11 mouse cellular contexts compared by ENCODE assay signal in genomic region chr6:138054166-138054565, GRCm38 (mm10). TPM values are rescaled to one million over a fixed set of nuclear protein-coding genes. Genes with fewer than 3 reads are reported as not detected.
DNase-seq lines count a peak whose midpoint lies in the region; ATAC-seq and TF ChIP-seq lines count a peak whose summit lies in the region.
"Had no signal": no experiment of that assay in that cellular context is flagged by ENCODE, and none has a peak within 500 bp of the region (broad histone marks: within the 10 kb centered on the region; RNA-seq: fewer than 3 reads in every experiment).

No protein-coding gene starts in this region.

- H3K79me2 ChIP-seq in liver, adult 2 months (ENCODE audit: control insufficient read depth, insufficient read depth, low read length): no peaks in the 10 kb centered on the region

- DNase-seq in CD4-positive, CD25-positive, alpha-beta regulatory T cell, adult 2 months (ENCODE audit: low read depth, low spot score): peak; percentile 7
- peak; percentile 62 for DNase-seq in liver, adult 2 months (ENCODE audit: extremely low read depth, low read depth, low spot score)
- DNase-seq in embryo, embryonic 11 days: peak; percentile 23
- DNase-seq in spleen, postnatal 4 days (ENCODE audit: low spot score in 2 of 2): no peak
- DNase-seq in heart, postnatal 4 days: no peak

- H3K4me3 ChIP-seq in liver, adult 2 months (ENCODE audit: insufficient read depth, low read depth, low read length): no peak overlapping the region
- H3K4me3 ChIP-seq in liver, embryonic 12.5 days: no peak overlapping the region
- H3K4me3 ChIP-seq: forebrain, embryonic 10.5 days; liver, embryonic 15.5 days had no signal

- H3K36me3 ChIP-seq in liver, adult 2 months (ENCODE audit: control insufficient read depth, insufficient read depth, low read length): no peaks in the 10 kb centered on the region
- H3K36me3 ChIP-seq in liver, embryonic 12.5 days: no peaks in the 10 kb centered on the region
- H3K36me3 ChIP-seq: forebrain, embryonic 10.5 days; liver, embryonic 15.5 days had no signal

- H3K9ac ChIP-seq in liver, adult 2 months (ENCODE audit: low read depth, low read length): no peak overlapping the region
- no peak overlapping the region for H3K9ac ChIP-seq in liver, embryonic 12.5 days
- H3K9ac ChIP-seq: liver, embryonic 15.5 days had no signal

- TF ChIP-seq POLR2A in liver, adult 2 months (IDR thresholded peaks at IDR 0.05; ENCODE audit: extremely low read depth, insufficient read depth, low read length): no peak

- no peak overlapping the region for H3K4me2 ChIP-seq in liver, embryonic 12.5 days
- H3K4me2 ChIP-seq: liver, embryonic 15.5 days had no signal

- TF ChIP-seq CTCF in liver, adult 2 months (IDR thresholded peaks at IDR 0.05; ENCODE audit: low read depth, low read length): peak; percentile 58

- H3K27me3 ChIP-seq in liver, adult 2 months (ENCODE audit: control insufficient read depth, insufficient read depth, low read length): no peaks in the 10 kb centered on the region
- H3K27me3 ChIP-seq in liver, embryonic 12.5 days (replicated peaks): no peaks in the 10 kb centered on the region
- H3K27me3 ChIP-seq: liver, embryonic 15.5 days had no signal

- no peaks in the 10 kb centered on the region for H3K4me1 ChIP-seq in liver, adult 2 months (ENCODE audit: control insufficient read depth, insufficient read depth, low read length)
- no peaks in the 10 kb centered on the region for H3K4me1 ChIP-seq in liver, embryonic 12.5 days
- H3K4me1 ChIP-seq: liver, embryonic 15.5 days had no signal

- WGBS in liver, adult 2 months: 46% methylated on average over 1 of the region's 1 CpGs
- 50% methylated on average over 1 of the region's 1 CpGs for WGBS in liver, embryonic 12.5 days (ENCODE audit: insufficient replicate concordance)

- H3K27ac ChIP-seq in liver, adult 2 months (replicated peaks; ENCODE audit: insufficient read depth, low read depth, low read length): no peak overlapping the region
- H3K27ac ChIP-seq in liver, embryonic 12.5 days: no peak overlapping the region
- H3K27ac ChIP-seq: forebrain, embryonic 10.5 days; liver, embryonic 15.5 days had no signal

- no peaks in the 10 kb centered on the region for H3K9me3 ChIP-seq in liver, embryonic 12.5 days (replicated peaks)
- H3K9me3 ChIP-seq: forebrain, embryonic 10.5 days; liver, embryonic 15.5 days had no signal

- ATAC-seq in CD4-positive, CD25-positive, alpha-beta regulatory T cell, adult 4 months: no peak
- ATAC-seq in liver, embryonic 12.5 days: no peak
- peak; percentile 86 for ATAC-seq in megakaryocyte, adult 5-6 weeks (ENCODE audit: poor library complexity, severe bottlenecking)

RNA-seq across cellular contexts. Expression of gene Slc15a5, which starts 25.6 kb away (rescaled TPM):
- polyA plus RNA-seq in CD4-positive, CD25-positive, alpha-beta regulatory T cell, adult 4 months (2017; shearing (Covaris generic)): not detected
- 0.27 and 1.0 TPM in 2 replicates for total RNA-seq in liver, adult 2 months (2014; rRNA removed)
- 1.1 and 1.5 TPM in 2 replicates for polyA plus RNA-seq in liver, adult 2 months (2012; rRNA removed)
- not detected in 2 replicates for polyA plus RNA-seq in liver, embryonic 12.5 days (2016; fragmentation: Nextera tagmentation; extraction: Ambion mirVana)
- not detected in 2 replicates for total RNA-seq in megakaryocyte, adult 5-6 weeks (2015)
- not detected in 2 replicates for total RNA-seq in megakaryocyte, adult 5-6 weeks (2017)
- not detected for total RNA-seq in heart, postnatal 4 days (2021)
- polyA plus RNA-seq: forebrain, embryonic 10.5 days; intestine, embryonic 14.5 days; liver, embryonic 15.5 days had no signal

Comparison
In these comparisons a context has a peak if more than half of its experiments do, and no peak if none do; other contexts are left out.
1. DNase-seq: peak in CD4-positive, CD25-positive, alpha-beta regulatory T cell, adult 2 months (single experiment), liver, adult 2 months (single experiment) and embryo, embryonic 11 days (single experiment); none in spleen, postnatal 4 days (0 of 2) and heart, postnatal 4 days (single experiment).